Mouse (Mus musculus): Measurements from ENCODE around the gene Sh3bp1.

- TF ChIP-seq CHD2 (IDR thresholded peaks at IDR 0.05; ENCODE audit: low read depth, low read length) (no peak), MAFK (IDR thresholded peaks at IDR 0.05; ENCODE audit: insufficient read depth, low read depth, low read length) (no peak), HCFC1 (IDR thresholded peaks at IDR 0.05; ENCODE audit: borderline replicate concordance, insufficient read depth, low read length) (no peak)
Measured at GRCm38 (mm10) chr15:78869775-78870174, 29.8 kb upstream of the Sh3bp1 start.

Measured in ES-E14 (cell line).